In genomic region chr9:45085741-45086690, GRCm38 (mm10) we compare ENCODE assay signal across 16 mouse cellular contexts. TPM values are rescaled to one million over a fixed set of nuclear protein-coding genes. Genes with fewer than 3 reads are reported as not detected.
DNase-seq lines count a peak whose midpoint lies in the region; ATAC-seq and TF ChIP-seq lines count a peak whose summit lies in the region.
"Had no signal": no experiment of that assay in that cellular context is flagged by ENCODE, and none has a peak within 500 bp of the region (broad histone marks: within the 10 kb centered on the region; RNA-seq: fewer than 3 reads in every experiment).

No protein-coding gene starts in this region.

- no peaks in the 10 kb centered on the region for H3K9me3 ChIP-seq in lung, postnatal 0 days (ENCODE audit: low read length)
- H3K9me3 ChIP-seq in heart, embryonic 10.5 days: no peaks in the 10 kb centered on the region
- H3K9me3 ChIP-seq in forebrain, embryonic 13.5 days (replicated peaks): no peaks in the 10 kb centered on the region
- H3K9me3 ChIP-seq: heart, embryonic 12.5 days; megakaryocyte, embryonic 14.5 days had no signal

- TF ChIP-seq CTCF in lung, postnatal 0 days (IDR thresholded peaks at IDR 0.05): no peak
- TF ChIP-seq CTCF in lung, adult 2 months (IDR thresholded peaks at IDR 0.05; ENCODE audit: insufficient read depth, low read length): no peak
- TF ChIP-seq CTCF in bone marrow, adult 2 months (IDR thresholded peaks at IDR 0.05; ENCODE audit: control insufficient read depth, insufficient read depth, low read length): no peak

- no peak overlapping the region for H3K9ac ChIP-seq in lung, postnatal 0 days (replicated peaks; ENCODE audit: low read depth)
- no peak overlapping the region for H3K9ac ChIP-seq in forebrain, embryonic 13.5 days
- H3K9ac ChIP-seq: heart, embryonic 12.5 days; lung, embryonic 14.5 days had no signal

- no peak overlapping the region for H3K4me2 ChIP-seq in lung, postnatal 0 days (replicated peaks; ENCODE audit: low read depth, low read length)
- no peak overlapping the region for H3K4me2 ChIP-seq in forebrain, embryonic 13.5 days
- H3K4me2 ChIP-seq: heart, embryonic 12.5 days; lung, embryonic 14.5 days had no signal

- H3K27ac ChIP-seq in lung, postnatal 0 days (ENCODE audit: low read length): no peak overlapping the region
- peak overlapping the region; percentile 73; the same call in 1 of the 2 replicates for H3K27ac ChIP-seq in bone marrow, adult 2 months (ENCODE audit: control insufficient read depth, insufficient read depth, low read depth, low read length, poor library complexity)
- H3K27ac ChIP-seq in heart, embryonic 10.5 days: no peak overlapping the region
- H3K27ac ChIP-seq in forebrain, embryonic 13.5 days: no peak overlapping the region
- H3K27ac ChIP-seq: stomach, postnatal 0 days had no signal

- no peaks in the 10 kb centered on the region for H3K27me3 ChIP-seq in lung, postnatal 0 days (replicated peaks; ENCODE audit: insufficient read depth, low read length)
- peaks cover 19% of the 10 kb centered on the region; the same call in 1 of the 2 replicates for H3K27me3 ChIP-seq in heart, embryonic 10.5 days (ENCODE audit: insufficient read depth, poor library complexity, severe bottlenecking)
- H3K27me3 ChIP-seq in forebrain, embryonic 13.5 days: 0 out of 2 replicates have a peak, but pooled peaks cover 3% of the 10 kb centered on the region

- TF ChIP-seq EP300 in lung, postnatal 0 days (IDR thresholded peaks at IDR 0.05): no peak

- TF ChIP-seq POLR2A in lung, adult 2 months (IDR thresholded peaks at IDR 0.05; ENCODE audit: borderline replicate concordance, extremely low read depth, low read depth, low read length): no peak
- no peak for TF ChIP-seq POLR2A in bone marrow, adult 2 months (IDR thresholded peaks at IDR 0.05; ENCODE audit: borderline replicate concordance, control insufficient read depth, low read depth, low read length)

- no peak overlapping the region for H3K4me3 ChIP-seq in lung, postnatal 0 days (ENCODE audit: low read depth, low read length)
- no peak overlapping the region for H3K4me3 ChIP-seq in lung, adult 2 months (replicated peaks; ENCODE audit: extremely low read depth, low read depth, low read length)
- no peak overlapping the region for H3K4me3 ChIP-seq in bone marrow, adult 2 months (replicated peaks; ENCODE audit: control insufficient read depth, low read depth, low read length)
- no peak overlapping the region for H3K4me3 ChIP-seq in heart, embryonic 10.5 days
- H3K4me3 ChIP-seq in forebrain, embryonic 13.5 days: no peak overlapping the region
- H3K4me3 ChIP-seq: heart, embryonic 12.5 days; megakaryocyte, embryonic 14.5 days had no signal

- no peak for ATAC-seq in lung, postnatal 0 days
- ATAC-seq in monocyte, adult 5-6 weeks (replicated peaks; ENCODE audit: insufficient number of reproducible peaks, low FRiP score, low TSS enrichment, poor library complexity, severe bottlenecking): peak; percentile 70
- no peak for ATAC-seq in forebrain, embryonic 13.5 days
- ATAC-seq: intestine, embryonic 16.5 days; Patski had no signal

- no peaks in the 10 kb centered on the region for H3K36me3 ChIP-seq in lung, postnatal 0 days (ENCODE audit: insufficient read depth, low read length)
- no peaks in the 10 kb centered on the region for H3K36me3 ChIP-seq in heart, embryonic 10.5 days
- H3K36me3 ChIP-seq in forebrain, embryonic 13.5 days (ENCODE audit: poor library complexity, severe bottlenecking): no peaks in the 10 kb centered on the region
- H3K36me3 ChIP-seq: heart, embryonic 12.5 days had no signal

- H3K4me1 ChIP-seq in lung, postnatal 0 days (ENCODE audit: insufficient read depth, low read depth, low read length): no peaks in the 10 kb centered on the region
- H3K4me1 ChIP-seq in lung, adult 2 months (ENCODE audit: control insufficient read depth, insufficient read depth, low read length): no peaks in the 10 kb centered on the region
- H3K4me1 ChIP-seq in bone marrow, adult 2 months (ENCODE audit: control insufficient read depth, insufficient read depth, low read length): peaks cover 8% of the 10 kb centered on the region
- H3K4me1 ChIP-seq in heart, embryonic 10.5 days: no peaks in the 10 kb centered on the region
- H3K4me1 ChIP-seq in forebrain, embryonic 13.5 days: no peaks in the 10 kb centered on the region
- H3K4me1 ChIP-seq: heart, embryonic 12.5 days had no signal

- WGBS in lung, postnatal 0 days: 74% methylated on average over 12 of the region's 12 CpGs
- 66% methylated on average over 12 of the region's 12 CpGs for WGBS in lung, adult 2 months
- WGBS in bone marrow, adult 2 months: 50% methylated on average over 12 of the region's 12 CpGs
- 72% methylated on average over 12 of the region's 12 CpGs for WGBS in heart, embryonic 10.5 days
- WGBS in forebrain, embryonic 13.5 days: 76% methylated on average over 12 of the region's 12 CpGs

- peak; percentile 24 for DNase-seq in lung, postnatal 0 days (ENCODE audit: low spot score)
- DNase-seq in lung, adult 2 months: no peak
- DNase-seq in cerebellum, postnatal 10 days: peak; percentile 77 to 79
- no peak for DNase-seq in urinary bladder, adult 18-20 months (ENCODE audit: low spot score in 2 of 2)
- no peak for DNase-seq in heart, embryonic 10.5 days (ENCODE audit: low spot score)
- DNase-seq: gastrocnemius, postnatal 10 days; lung, embryonic 14.5 days had no signal

RNA-seq across cellular contexts. Expression of gene Jaml, which starts 7.0 kb away (rescaled TPM):
- 2.1 and 3.3 TPM in 2 replicates for polyA plus RNA-seq in lung, postnatal 0 days (2015; fragmentation: Nextera tagmentation; extraction: Ambion mirVana)
- polyA plus RNA-seq in lung, adult 2 months (2012; rRNA removed): 0.69 and 1.3 TPM in 2 replicates
- polyA plus RNA-seq in bone marrow, adult 2 months (2011; ENCODE audit: insufficient read depth, insufficient read length, low replicate concordance, missing spikeins): 7.6 and 25.9 TPM in 2 replicates
- 3.2 to 7.0 TPM (median 5.8 TPM) in 3 replicates for total RNA-seq in monocyte, adult 5-6 weeks (2017)
- 0.54 and 2.2 TPM in 2 replicates for polyA plus RNA-seq in heart, embryonic 10.5 days (2016; fragmentation: Nextera tagmentation; extraction: Ambion mirVana)
- polyA plus RNA-seq in forebrain, embryonic 13.5 days (2015; fragmentation: Nextera tagmentation; extraction: Ambion mirVana): not detected in 2 replicates
- total RNA-seq: midbrain, postnatal 0 days had no signal
- polyA plus RNA-seq: Patski had no signal

RNA-seq across cellular contexts. Expression of gene Mpzl3, which starts 31.0 kb away (rescaled TPM):
- 2.0 and 2.2 TPM in 2 replicates for polyA plus RNA-seq in lung, postnatal 0 days (2015; fragmentation: Nextera tagmentation; extraction: Ambion mirVana)
- polyA plus RNA-seq in lung, adult 2 months (2012; rRNA removed): 1.2 and 10.7 TPM in 2 replicates
- 3.2 and 3.8 TPM in 2 replicates for polyA plus RNA-seq in bone marrow, adult 2 months (2011; ENCODE audit: insufficient read depth, insufficient read length, low replicate concordance, missing spikeins)
- 5.0 to 6.5 TPM (median 5.9 TPM) in 3 replicates for total RNA-seq in monocyte, adult 5-6 weeks (2017)
- 2.9 and 3.2 TPM in 2 replicates for polyA plus RNA-seq in heart, embryonic 10.5 days (2016; fragmentation: Nextera tagmentation; extraction: Ambion mirVana)
- polyA plus RNA-seq in forebrain, embryonic 13.5 days (2015; fragmentation: Nextera tagmentation; extraction: Ambion mirVana): 1.3 and 1.9 TPM in 2 replicates

RNA-seq across cellular contexts. Expression of gene Scn2b, which starts 31.6 kb away (rescaled TPM):
- 0.27 and 0.49 TPM in 2 replicates for polyA plus RNA-seq in lung, postnatal 0 days (2015; fragmentation: Nextera tagmentation; extraction: Ambion mirVana)
- polyA plus RNA-seq in lung, adult 2 months (2012; rRNA removed): 0.38 and 0.39 TPM in 2 replicates
- polyA plus RNA-seq in bone marrow, adult 2 months (2011; ENCODE audit: insufficient read depth, insufficient read length, low replicate concordance, missing spikeins): 0.37 and 0.41 TPM in 2 replicates
- total RNA-seq in monocyte, adult 5-6 weeks (2017): 0.58 to 0.67 TPM in 2 of 3 replicates, not detected in the other
- 2.3 and 5.3 TPM in 2 replicates for polyA plus RNA-seq in heart, embryonic 10.5 days (2016; fragmentation: Nextera tagmentation; extraction: Ambion mirVana)
- polyA plus RNA-seq in forebrain, embryonic 13.5 days (2015; fragmentation: Nextera tagmentation; extraction: Ambion mirVana): 3.4 and 3.8 TPM in 2 replicates
- polyA plus RNA-seq: Patski had no signal

RNA-seq across cellular contexts. Expression of gene Mpzl2, which starts 46.4 kb away (rescaled TPM):
- polyA plus RNA-seq in lung, postnatal 0 days (2015; fragmentation: Nextera tagmentation; extraction: Ambion mirVana): 4.2 and 4.3 TPM in 2 replicates
- polyA plus RNA-seq in lung, adult 2 months (2012; rRNA removed): 3.3 and 8.6 TPM in 2 replicates
- polyA plus RNA-seq in bone marrow, adult 2 months (2011; ENCODE audit: insufficient read depth, insufficient read length, low replicate concordance, missing spikeins): 2.2 TPM in 1 of 2 replicates, not detected in the other
- not detected in 3 replicates for total RNA-seq in monocyte, adult 5-6 weeks (2017)
- 1.1 and 5.5 TPM in 2 replicates for polyA plus RNA-seq in heart, embryonic 10.5 days (2016; fragmentation: Nextera tagmentation; extraction: Ambion mirVana)
- 0.11 TPM in 1 of 2 replicates, not detected in the other for polyA plus RNA-seq in forebrain, embryonic 13.5 days (2015; fragmentation: Nextera tagmentation; extraction: Ambion mirVana)
- polyA plus RNA-seq: Patski had no signal

RNA-seq across cellular contexts. Expression of gene Scn4b, which starts 52.2 kb away (rescaled TPM):
- 0.13 TPM in 2 replicates for polyA plus RNA-seq in lung, postnatal 0 days (2015; fragmentation: Nextera tagmentation; extraction: Ambion mirVana)
- 0.34 and 1.0 TPM in 2 replicates for polyA plus RNA-seq in lung, adult 2 months (2012; rRNA removed)
- 0.60 TPM in 1 of 2 replicates, not detected in the other for polyA plus RNA-seq in bone marrow, adult 2 months (2011; ENCODE audit: insufficient read depth, insufficient read length, low replicate concordance, missing spikeins)
- not detected in 3 replicates for total RNA-seq in monocyte, adult 5-6 weeks (2017)
- polyA plus RNA-seq in heart, embryonic 10.5 days (2016; fragmentation: Nextera tagmentation; extraction: Ambion mirVana): 1.9 and 2.7 TPM in 2 replicates
- polyA plus RNA-seq in forebrain, embryonic 13.5 days (2015; fragmentation: Nextera tagmentation; extraction: Ambion mirVana): 0.18 and 0.21 TPM in 2 replicates
- polyA plus RNA-seq: lung, embryonic 14.5 days; Patski had no signal

Comparison
In these comparisons a context has a peak if more than half of its experiments do, and no peak if none do; other contexts are left out.
1. DNase-seq: peak in lung, postnatal 0 days (single experiment) and cerebellum, postnatal 10 days (2 of 2); none in lung, adult 2 months (single experiment), urinary bladder, adult 18-20 months (0 of 2) and heart, embryonic 10.5 days (single experiment).